Mouse (Mus musculus) CD4-positive, CD25-positive, alpha-beta regulatory T cell, adult 9 weeks (primary cell): Measurements from ENCODE around the gene Tbck. TPM values are rescaled to one million over a fixed set of nuclear protein-coding genes. Genes with fewer than 3 reads are reported as not detected.

Source experiments
- polyA plus RNA-seq: library from polyadenylated mRNA; unstranded; fragments of 100-300 nt; shearing (Covaris generic); gene quantifications from one replicate; pipeline ENCODE4 v1.2.1, GENCODE M21; 2017

The Tbck gene
- 12.6 TPM for polyA plus RNA-seq

GRCm38 (mm10) chr3:132683447-132684230 is at the start of gene Tbck:
Gene Tbck (plus strand): TSS chr3:132684144.

GRCm38 (mm10) chr3:132684231-132684928 is 436 bp downstream of the Tbck start, which contains the start of gene Aimp1:
Gene Aimp1 (minus strand): TSS chr3:132684370.

Other genes with a start within 250 kb of the Tbck start
- gene Gimd1, start 54.3 kb upstream of the Tbck start, polyA plus RNA-seq = not detected
- 69.1 TPM for gene Aimp1, start 226 bp downstream of the Tbck start, polyA plus RNA-seq